Mouse (Mus musculus): Measurements from ENCODE around the gene Gstp2.

DNA sequence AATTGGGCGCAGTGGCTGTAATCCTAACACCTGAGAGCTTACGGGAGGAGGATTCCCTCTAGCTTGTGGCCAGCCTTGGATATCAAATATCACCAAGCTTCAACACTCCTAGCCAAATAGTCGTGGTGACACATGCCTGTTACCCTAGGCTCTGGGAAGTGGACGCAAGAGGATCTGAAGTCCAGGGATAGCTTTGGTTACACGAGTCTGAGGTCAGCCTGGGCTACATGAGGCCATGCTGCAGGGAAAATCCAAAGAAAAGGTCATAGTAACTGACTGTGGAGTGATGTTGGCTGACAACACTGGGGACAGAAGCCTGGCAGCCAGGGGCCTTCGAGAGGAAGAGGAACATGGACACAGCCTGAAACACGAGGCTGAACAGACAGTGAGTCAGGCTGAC lies 49.7 kb downstream of the Gstp2 start:
- no peak for TF ChIP-seq CTCF (IDR thresholded peaks at IDR 0.05; ENCODE audit: low read depth, low read length)
- TF ChIP-seq POLR2AphosphoS5 (IDR thresholded peaks at IDR 0.05; ENCODE audit: insufficient replicate concordance, low read depth, low read length) = no peak

All from G1E (cell line).